Mouse (Mus musculus) stomach, postnatal 0 days (tissue): ENCODE measurements around the gene Eogt.

ENCODE experiments used
- CTCF ChIP-seq: IDR thresholded peaks from 2 replicates; pipeline ENCODE4 v1.5.1; 2016; ENCODE audit warnings: antibody characterized with exemption, low read depth, mild to moderate bottlenecking, moderate library complexity
- EP300 ChIP-seq: optimal IDR thresholded peaks from 2 replicates; pipeline ENCODE3; 2016; ENCODE audit warnings: antibody characterized with exemption

DNA sequence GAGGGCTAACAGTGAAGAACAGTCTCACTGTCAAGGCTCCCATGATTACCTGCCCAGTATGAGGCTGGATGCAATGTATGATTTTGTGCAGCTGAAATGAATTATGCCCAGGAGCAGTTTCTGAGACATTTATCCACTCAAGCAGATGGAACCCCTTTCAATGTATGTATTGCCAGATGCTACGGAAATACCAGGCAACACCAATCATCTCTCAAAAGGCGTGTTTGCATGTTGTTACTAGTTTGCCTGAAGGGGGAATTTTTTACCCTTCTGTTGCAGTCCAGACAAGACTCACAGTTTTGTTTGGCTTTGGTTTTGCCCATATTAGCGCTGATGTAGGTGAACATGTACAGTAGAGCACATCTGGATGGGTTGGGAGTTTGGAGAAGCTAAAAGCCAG, 30.7 kb downstream of the Eogt start:
- no peak for TF ChIP-seq CTCF
- TF ChIP-seq EP300, result no peak
